Mouse (Mus musculus) liver, adult 2 months (tissue): ENCODE data around the gene Rerg. TPM values are rescaled to one million over a fixed set of nuclear protein-coding genes. Genes with fewer than 3 reads are reported as not detected.
A peak's percentile ranks its signal among the peaks of the same experiment; 100 is the strongest.

ENCODE experiments used
- DNase-seq: peaks from one replicate; pipeline ENCODE4 v3.0.0-alpha.2; 2011; ENCODE audit warnings: low read depth, low spot score; ENCODE audit errors: extremely low read depth
- H3K27ac ChIP-seq: fragments of 200-500 bp; replicated peaks from 2 replicates; pipeline ENCODE4 v1.5.1; 2012; ENCODE audit warnings: low read depth, mild to moderate bottlenecking, control low read depth, inconsistent platforms, low read length; ENCODE audit not compliant: insufficient read depth
- H3K27me3 ChIP-seq: fragments of 200-500 bp; 2 replicates; pipeline ENCODE4 v1.6.1; 2012; ENCODE audit warnings: mild to moderate bottlenecking, moderate library complexity, low read length, inconsistent platforms; ENCODE audit not compliant: control insufficient read depth, insufficient read depth
- H3K36me3 ChIP-seq: fragments of 200-500 bp; 2 replicates; pipeline ENCODE4 v1.6.1; 2012; ENCODE audit warnings: low read length, inconsistent platforms; ENCODE audit not compliant: control insufficient read depth, insufficient read depth
- H3K4me1 ChIP-seq: fragments of 200-500 bp; 2 replicates; pipeline ENCODE4 v1.6.1; 2011; ENCODE audit warnings: low read length; ENCODE audit not compliant: control insufficient read depth, insufficient read depth
- H3K4me3 ChIP-seq: fragments of 200-500 bp; 2 replicates; pipeline ENCODE4 v1.5.1; 2011; ENCODE audit warnings: low read depth, mild to moderate bottlenecking, control low read depth, low read length, moderate library complexity; ENCODE audit not compliant: insufficient read depth
- H3K79me2 ChIP-seq: fragments of 200-500 bp; 2 replicates; pipeline ENCODE4 v1.6.1; 2012; ENCODE audit warnings: inconsistent platforms, mild to moderate bottlenecking, low read length, moderate library complexity; ENCODE audit not compliant: control insufficient read depth, insufficient read depth
- H3K9ac ChIP-seq: fragments of 200-500 bp; 2 replicates; pipeline ENCODE4 v1.6.1; 2012; ENCODE audit warnings: low read depth, mild to moderate bottlenecking, control low read depth, inconsistent platforms, low read length
- CTCF ChIP-seq: fragments of 200-500 bp; IDR thresholded peaks from 2 replicates; pipeline ENCODE4 v1.5.1; 2011; ENCODE audit warnings: low read depth, low read length, control low read depth
- POLR2A ChIP-seq: fragments of 200-500 bp; IDR thresholded peaks from 2 replicates; pipeline ENCODE4 v1.6.1; 2011; ENCODE audit warnings: low read length, control low read depth; ENCODE audit not compliant: insufficient read depth; ENCODE audit errors: extremely low read depth
- WGBS: fragments of 180-500 bp; shearing (Covaris S2); methylation state at CpG from one replicate; pipeline ENCODE4 v1.1.7; 2018; 5-methylcytosine and 5-hydroxymethylcytosine counted together
- polyA plus RNA-seq: library from polyadenylated mRNA; depleted of rRNA; stranded (reverse); fragments of >200 nt; gene quantifications from 2 replicates; pipeline ENCODE4 v1.2.3, GENCODE M21; 2012
- total RNA-seq: library from RNA; depleted of rRNA; stranded (reverse); fragments of >200 nt; gene quantifications from 2 replicates; pipeline ENCODE4 v1.2.3, GENCODE M21; 2014

Rerg gene
- total and polyA plus RNA-seq, 2 experiments: 2.2 TPM

- WGBS: 71% methylated on average over 10 of the region's 10 CpGs
- H3K9ac ChIP-seq: no peak overlapping the region
- no peaks in the 10 kb centered on the region for H3K79me2 ChIP-seq
- no peak for DNase-seq
- H3K36me3 ChIP-seq: no peaks in the 10 kb centered on the region
- no peaks in the 10 kb centered on the region for H3K27me3 ChIP-seq
- H3K27ac ChIP-seq: no peak overlapping the region
- no peak for TF ChIP-seq POLR2A
- no peak for TF ChIP-seq CTCF
- no peak overlapping the region for H3K4me3 ChIP-seq
- H3K4me1 ChIP-seq: no peaks in the 10 kb centered on the region
Measured at GRCm38 (mm10) chr6:137063239-137063940, 106.9 kb downstream of the Rerg start.

- TF ChIP-seq POLR2A: no peak
- TF ChIP-seq CTCF: no peak
- H3K4me3 ChIP-seq: no peak overlapping the region
- H3K27ac ChIP-seq: no peak overlapping the region
- DNase-seq: no peak
- 88% methylated on average over 18 of the region's 18 CpGs for WGBS
- H3K9ac ChIP-seq: no peak overlapping the region
- no peaks in the 10 kb centered on the region for H3K36me3 ChIP-seq
- no peaks in the 10 kb centered on the region for H3K79me2 ChIP-seq
- H3K27me3 ChIP-seq: no peaks in the 10 kb centered on the region
- no peaks in the 10 kb centered on the region for H3K4me1 ChIP-seq
Measured at GRCm38 (mm10) chr6:137061880-137062531, 108.3 kb downstream of the Rerg start.

GRCm38 (mm10) chr6:137060595-137060994 lies 109.7 kb downstream of the Rerg start:
- no peaks in the 10 kb centered on the region for H3K4me1 ChIP-seq
- no peaks in the 10 kb centered on the region for H3K79me2 ChIP-seq
- no peak overlapping the region for H3K9ac ChIP-seq
- no peaks in the 10 kb centered on the region for H3K27me3 ChIP-seq
- H3K27ac ChIP-seq: no peak overlapping the region
- 76% methylated on average over 5 of the region's 5 CpGs for WGBS
- H3K4me3 ChIP-seq: no peak overlapping the region
- TF ChIP-seq POLR2A: no peak
- TF ChIP-seq CTCF: no peak
- DNase-seq: no peak
- no peaks in the 10 kb centered on the region for H3K36me3 ChIP-seq

GRCm38 (mm10) chr6:137058257-137058656 lies 112.0 kb downstream of the Rerg start:
- Histone ChIP-seq H3K27me3 (no peaks in the 10 kb centered on the region), H3K36me3 (no peaks in the 10 kb centered on the region), H3K79me2 (no peaks in the 10 kb centered on the region), H3K27ac (no peak overlapping the region), H3K9ac (no peak overlapping the region), H3K4me1 (no peaks in the 10 kb centered on the region), H3K4me3 (no peak overlapping the region)
- TF ChIP-seq CTCF (no peak), POLR2A (no peak)
- no peak for DNase-seq
- 86% methylated on average over 2 of the region's 2 CpGs for WGBS

- no peak overlapping the region for H3K9ac ChIP-seq
- no peak for DNase-seq
- H3K36me3 ChIP-seq: no peaks in the 10 kb centered on the region
- no peak for TF ChIP-seq CTCF
- no peak for TF ChIP-seq POLR2A
- H3K27me3 ChIP-seq: no peaks in the 10 kb centered on the region
- 64% methylated on average over 2 of the region's 2 CpGs for WGBS
- no peak overlapping the region for H3K27ac ChIP-seq
- H3K4me1 ChIP-seq: no peaks in the 10 kb centered on the region
- no peaks in the 10 kb centered on the region for H3K79me2 ChIP-seq
- H3K4me3 ChIP-seq: no peak overlapping the region
Measured at GRCm38 (mm10) chr6:137054073-137054472, 116.2 kb downstream of the Rerg start.

- WGBS: 57% methylated on average over 5 of the region's 5 CpGs
- H3K4me3 ChIP-seq: no peak overlapping the region
- no peak overlapping the region for H3K27ac ChIP-seq
- TF ChIP-seq CTCF (peak; percentile 67), POLR2A (no peak)
- no peaks in the 10 kb centered on the region for H3K4me1 ChIP-seq
- H3K27me3 ChIP-seq: no peaks in the 10 kb centered on the region
- H3K9ac ChIP-seq: no peak overlapping the region
- DNase-seq: peak; percentile 48
- no peaks in the 10 kb centered on the region for H3K36me3 ChIP-seq
- H3K79me2 ChIP-seq: no peaks in the 10 kb centered on the region
Measured at GRCm38 (mm10) chr6:137053464-137053863, 116.8 kb downstream of the Rerg start.
